Mouse (Mus musculus) erythroblast, embryonic 14.5 days (primary cell): Measurements from ENCODE around the gene Capn12.

Experiments
- GATA1 ChIP-seq: IDR thresholded peaks from 2 replicates; pipeline ENCODE4 v1.6.1; 2012; ENCODE audit warnings: low read length, inconsistent platforms, mixed read lengths
- TAL1 ChIP-seq: IDR thresholded peaks from 3 replicates; pipeline ENCODE4 v1.6.1; 2012; ENCODE audit warnings: low read length, inconsistent platforms, mixed read lengths

GRCm38 (mm10) chr7:28926172-28926571 is 45.0 kb downstream of the Capn12 start:
- TF ChIP-seq GATA1 = no peak
- TF ChIP-seq TAL1 = no peak
